Mouse (Mus musculus): ENCODE measurements around the gene Rin3.

The Rin3 gene

DNA sequence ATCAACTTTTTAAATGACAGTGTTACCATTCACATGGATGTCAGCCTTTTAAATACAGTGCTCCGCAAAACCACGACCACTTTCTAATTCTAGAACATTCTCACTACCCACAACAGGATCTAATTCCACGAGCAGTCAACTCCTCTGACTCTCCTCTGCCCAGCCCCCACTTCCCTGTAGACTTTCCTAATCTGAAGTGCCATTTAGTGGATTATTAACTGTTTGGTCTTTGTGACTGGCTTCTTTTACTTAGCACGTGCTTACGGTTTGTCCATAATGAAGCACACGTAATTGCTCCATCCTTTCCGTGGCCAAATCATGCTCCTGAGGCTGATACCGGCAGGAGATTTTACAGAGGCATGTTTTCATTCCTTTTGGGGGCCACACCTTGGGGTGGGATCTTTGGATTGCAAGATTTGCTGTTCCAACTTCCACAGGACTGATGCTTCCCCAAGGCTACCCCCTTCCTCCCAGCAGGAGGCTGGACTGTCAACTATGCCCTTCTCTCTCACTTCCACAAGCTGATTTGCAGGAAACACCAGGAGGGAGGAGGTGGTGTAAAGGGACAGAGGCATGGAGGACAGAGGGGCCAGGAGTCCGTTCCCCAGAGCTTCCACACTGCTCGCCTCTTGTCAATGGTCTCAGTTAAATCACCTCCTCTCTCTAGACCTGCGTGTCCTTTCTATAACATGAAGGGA is 139.9 kb downstream of the Rin3 start:
- DNase-seq (ENCODE audit: low spot score): peak; percentile 46

- no peak for DNase-seq (ENCODE audit: low spot score)
Observed at GRCm38 (mm10) chr12:102423625-102424024, 140.8 kb downstream of the Rin3 start.

DNA sequence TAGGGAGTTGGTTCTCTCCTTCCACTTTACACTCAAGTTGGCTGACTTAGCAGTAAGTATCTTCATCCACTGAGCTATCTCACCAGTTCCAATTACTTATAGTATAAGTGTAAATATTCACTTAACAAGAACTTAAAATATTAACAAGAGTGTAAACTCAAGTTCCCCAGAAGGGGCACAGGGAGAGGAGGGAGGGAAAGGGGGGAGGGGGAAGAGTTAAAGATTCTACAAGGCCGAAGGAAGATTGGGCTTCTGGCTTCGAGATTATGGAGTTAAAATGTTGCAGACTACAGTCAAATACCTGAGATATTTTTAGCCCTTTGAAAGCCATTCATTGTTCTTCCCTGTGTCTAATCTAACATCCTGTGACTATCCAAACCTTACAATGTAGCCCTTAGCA is 141.6 kb downstream of the Rin3 start:
- no peak for DNase-seq (ENCODE audit: low spot score)

DNA sequence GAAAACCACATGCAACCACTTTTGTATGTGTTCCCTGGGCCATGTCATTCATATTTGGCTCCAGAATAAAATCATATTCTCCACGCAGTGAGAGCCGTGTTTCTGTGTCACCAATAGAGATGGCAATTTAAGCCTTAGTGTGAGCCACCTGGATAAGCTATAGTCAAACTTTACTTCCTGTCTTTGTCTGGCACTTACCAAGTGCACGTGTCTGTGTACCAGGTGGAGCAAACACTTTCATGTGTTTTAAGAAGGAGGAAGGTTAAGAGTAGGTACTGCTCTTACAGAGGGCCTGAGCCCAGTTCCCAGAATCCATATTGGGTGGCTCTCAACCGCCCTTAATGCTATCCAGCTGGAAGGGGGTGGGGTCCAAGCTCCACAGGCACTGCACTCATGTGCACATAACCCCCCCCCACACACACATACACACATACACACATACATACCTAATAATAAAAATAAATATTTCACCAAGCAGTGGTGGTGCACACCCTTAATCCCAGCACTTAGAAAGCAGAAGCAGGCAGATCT is 142.3 kb downstream of the Rin3 start:
- DNase-seq (ENCODE audit: low spot score): no peak

GRCm38 (mm10) chr12:102426285-102426684 is 143.4 kb downstream of the Rin3 start:
- no peak for DNase-seq (ENCODE audit: low spot score)

GRCm38 (mm10) chr12:102429656-102430055 is 146.8 kb downstream of the Rin3 start:
- no peak for DNase-seq (ENCODE audit: low spot score)

- no peak for DNase-seq (ENCODE audit: low spot score)
Observed at GRCm38 (mm10) chr12:102430228-102430627, 147.4 kb downstream of the Rin3 start.

DNA sequence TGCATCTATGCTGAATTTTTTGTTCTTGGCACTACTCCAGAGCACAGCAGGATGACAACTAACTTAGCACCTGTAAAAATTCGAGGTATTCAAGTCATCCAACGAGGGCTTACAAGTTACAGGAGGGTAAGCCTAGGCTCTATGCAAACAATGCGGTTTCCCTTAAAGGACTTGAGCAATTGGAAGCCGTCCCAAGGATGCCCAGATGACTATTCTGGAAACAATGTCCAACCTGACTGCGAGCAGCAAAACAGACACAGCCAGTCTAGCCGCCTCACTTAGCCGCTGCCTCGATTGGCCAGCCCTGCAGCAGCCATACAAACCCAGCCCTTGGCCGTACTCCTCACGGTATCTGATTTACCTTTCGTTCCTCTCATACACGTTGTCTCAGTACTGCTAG is 149.4 kb downstream of the Rin3 start:
- DNase-seq (ENCODE audit: low spot score): peak; percentile 60

GRCm38 (mm10) chr12:102434107-102434506 is 151.3 kb downstream of the Rin3 start:
- DNase-seq (ENCODE audit: low spot score): no peak

GRCm38 (mm10) chr12:102436939-102437526 is 154.2 kb downstream of the Rin3 start:
- no peak for DNase-seq (ENCODE audit: low spot score)

DNA sequence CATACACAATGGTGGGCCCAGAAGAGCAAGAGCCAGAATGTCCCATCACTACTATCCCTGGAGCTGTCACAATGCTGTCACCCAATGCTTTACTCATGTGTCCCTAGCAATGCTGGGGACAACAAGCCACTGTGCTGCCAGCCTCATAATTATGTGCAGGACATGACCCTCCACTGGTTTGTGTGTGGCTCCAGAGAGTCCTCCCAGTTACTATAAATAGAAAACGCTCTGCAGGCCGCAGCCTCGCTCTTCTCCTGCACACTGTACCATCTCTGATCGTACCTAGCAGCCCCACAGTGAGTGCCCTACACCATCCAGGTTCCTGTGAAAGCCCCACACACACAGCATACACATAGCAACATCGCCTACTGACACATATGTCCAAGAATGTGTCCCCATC is 155.1 kb downstream of the Rin3 start:
- no peak for DNase-seq (ENCODE audit: low spot score)

GRCm38 (mm10) chr12:102438983-102439631 is 156.3 kb downstream of the Rin3 start:
- DNase-seq (ENCODE audit: low spot score): no peak

DNA sequence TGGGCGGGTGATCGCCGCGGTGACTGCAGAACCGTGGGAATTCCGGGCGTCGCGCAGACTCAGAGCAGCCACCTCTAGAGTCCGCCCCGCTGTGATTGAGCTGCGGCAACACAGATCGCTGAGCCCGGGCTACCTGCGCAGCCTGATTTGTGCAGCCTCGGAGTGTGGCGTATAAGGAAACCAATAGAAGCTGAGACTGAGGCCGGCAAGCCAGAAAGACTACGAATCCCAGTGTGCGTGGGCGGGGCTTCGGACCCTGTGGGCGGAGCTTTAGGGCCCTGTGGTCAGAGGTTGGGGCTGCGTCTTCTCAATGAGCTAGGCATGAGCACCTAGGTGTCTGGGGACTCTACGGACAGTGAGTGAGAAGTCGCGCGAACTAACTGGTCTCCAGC is 156.8 kb downstream of the Rin3 start, which contains the start of gene Lgmn:
Gene Lgmn (minus strand): TSS at position 182 of the 392 bp plus-strand sequence.
- peak; percentile 99 for DNase-seq (ENCODE audit: low spot score)
